Mouse (Mus musculus) kidney, adult 18-20 months (tissue): ENCODE measurements around the gene Specc1l.
A peak's percentile ranks its signal among the peaks of the same experiment; 100 is the strongest.

Experiments
- DNase-seq: peaks from one replicate; pipeline ENCODE4 v3.0.0; 2021

Specc1l gene

GRCm38 (mm10) chr10:75211807-75212645 lies at the start of gene Specc1l:
Specc1l (plus strand) TSS chr10:75212073.
- DNase-seq: peak; percentile 94

- DNase-seq: no peak
Measured at GRCm38 (mm10) chr10:75165825-75166481, 45.9 kb upstream of the Specc1l start.

GRCm38 (mm10) chr10:75166601-75167000 lies 45.3 kb upstream of the Specc1l start:
- no peak for DNase-seq

DNA sequence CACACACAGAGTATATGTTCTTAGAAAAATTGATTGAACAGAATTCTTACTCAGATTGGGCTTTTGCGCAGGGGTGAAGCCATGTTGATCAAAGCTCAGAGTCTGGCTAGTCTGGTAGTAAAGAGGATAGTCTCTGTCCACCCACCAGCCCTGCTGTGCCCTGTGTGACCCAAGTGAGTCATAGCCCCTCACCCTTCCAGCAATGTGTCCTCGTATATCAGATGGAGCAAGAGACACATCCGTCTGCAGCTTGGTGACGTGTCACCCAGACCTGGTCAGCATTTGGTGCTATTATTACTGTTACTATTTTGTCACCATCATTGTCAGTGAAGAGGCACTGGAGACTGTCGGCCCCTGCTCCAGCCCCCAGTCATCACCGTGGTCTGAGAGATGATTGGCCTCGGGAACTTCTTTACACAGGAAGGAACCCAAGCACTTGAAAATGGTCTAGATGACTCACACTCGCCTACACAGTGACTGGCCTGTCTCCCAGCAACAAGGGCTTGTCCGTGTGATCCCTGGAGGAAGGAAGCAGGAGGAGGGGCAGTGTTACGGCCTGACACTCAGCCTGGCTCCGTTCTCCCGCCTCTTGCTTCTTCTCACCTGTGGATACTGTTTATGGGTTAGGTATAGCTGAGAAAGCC lies 41.5 kb upstream of the Specc1l start:
- DNase-seq: no peak

DNA sequence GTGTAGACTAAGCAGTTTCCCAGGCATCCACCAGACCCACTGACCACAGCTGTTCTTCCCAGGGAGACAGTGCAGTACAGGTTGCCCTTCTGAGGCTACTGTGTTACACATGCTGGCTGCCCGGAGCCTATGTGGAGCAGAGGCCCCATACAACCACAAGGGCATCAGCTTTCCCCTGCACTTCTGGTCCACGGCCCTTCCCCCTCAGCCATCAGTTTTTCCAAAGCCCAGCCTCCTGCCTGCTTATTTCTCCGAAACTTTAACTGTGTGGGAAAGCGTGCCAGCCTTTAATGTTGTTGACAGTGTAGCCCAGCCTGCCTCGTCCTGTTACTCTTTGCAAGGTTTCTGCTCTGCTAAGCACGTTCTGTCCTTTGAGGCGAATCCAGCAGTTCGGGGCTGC lies 38.8 kb upstream of the Specc1l start:
- DNase-seq: peak; percentile 32

DNA sequence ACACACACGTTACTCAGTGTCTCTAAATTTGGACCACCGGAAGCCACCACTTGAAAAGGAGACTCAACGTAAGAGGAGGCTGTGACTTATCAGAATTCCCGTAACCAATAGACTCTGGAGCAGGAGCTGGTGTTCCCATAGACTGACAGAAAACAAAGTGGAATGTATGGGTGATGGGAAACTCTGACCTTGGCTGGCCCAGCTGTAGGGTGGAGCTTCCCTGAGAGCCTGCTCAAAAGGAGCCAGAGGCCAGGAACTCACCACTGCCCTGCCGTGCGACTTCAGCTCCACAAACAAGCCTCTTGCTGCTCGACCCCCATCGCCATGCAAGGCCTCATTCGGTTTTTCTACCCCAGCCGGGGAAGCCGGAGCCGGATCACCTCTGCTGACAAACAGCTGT lies 38.2 kb upstream of the Specc1l start:
- DNase-seq: no peak

DNA sequence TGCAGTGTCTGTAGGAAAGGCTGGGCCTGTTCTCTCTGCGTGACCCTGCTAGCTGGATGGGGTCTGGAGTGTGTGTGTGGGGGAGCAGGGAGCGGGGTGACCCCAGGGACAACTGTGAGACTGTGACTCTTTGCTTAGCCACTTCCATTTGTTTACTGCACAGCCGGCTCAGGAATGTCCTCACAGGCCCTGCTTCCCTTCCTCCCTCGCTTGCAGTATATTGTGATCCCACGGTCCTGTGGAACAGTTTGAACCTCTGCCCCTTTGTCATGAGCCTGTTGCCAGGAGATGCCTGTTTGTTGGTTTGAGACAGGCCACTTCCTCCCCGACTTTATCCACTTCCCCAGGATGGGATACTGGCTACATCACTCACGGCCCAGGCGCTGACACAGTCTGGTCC lies 35.4 kb upstream of the Specc1l start:
- DNase-seq: no peak

GRCm38 (mm10) chr10:75178911-75179310 lies 33.0 kb upstream of the Specc1l start:
- DNase-seq: no peak

DNA sequence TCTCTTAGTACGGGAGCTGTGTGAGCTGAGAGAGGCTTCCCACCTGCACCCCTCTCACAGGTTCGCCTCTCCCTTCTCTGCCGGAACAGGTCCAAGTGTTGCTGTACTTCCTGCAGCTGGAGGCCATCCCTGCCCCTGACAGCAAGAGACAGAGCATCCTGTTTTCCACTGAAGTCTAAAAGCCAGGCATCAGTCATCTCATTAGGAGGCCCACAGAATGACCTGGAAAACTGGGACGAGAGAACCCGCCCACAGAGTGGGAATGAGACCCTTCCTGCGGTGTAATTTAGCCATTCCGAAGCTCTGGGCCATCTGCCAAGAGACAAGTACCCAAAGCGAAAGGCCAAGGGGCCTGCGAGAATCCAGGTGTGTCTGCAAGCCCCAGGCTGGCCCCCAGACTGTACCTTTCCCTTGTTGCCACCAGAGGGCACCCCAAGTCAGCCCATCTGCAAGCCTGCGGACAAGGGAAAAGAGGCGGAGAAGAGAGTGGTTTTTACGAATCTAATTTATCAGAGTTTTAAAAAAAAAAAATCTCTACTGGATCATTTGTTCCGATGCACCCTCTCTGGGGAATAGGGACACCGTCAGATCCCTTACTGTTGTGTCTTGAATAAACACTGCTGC lies 29.6 kb upstream of the Specc1l start:
- DNase-seq: peak; percentile 79

- DNase-seq: no peak
Measured at GRCm38 (mm10) chr10:75184826-75185225, 27.0 kb upstream of the Specc1l start.

DNA sequence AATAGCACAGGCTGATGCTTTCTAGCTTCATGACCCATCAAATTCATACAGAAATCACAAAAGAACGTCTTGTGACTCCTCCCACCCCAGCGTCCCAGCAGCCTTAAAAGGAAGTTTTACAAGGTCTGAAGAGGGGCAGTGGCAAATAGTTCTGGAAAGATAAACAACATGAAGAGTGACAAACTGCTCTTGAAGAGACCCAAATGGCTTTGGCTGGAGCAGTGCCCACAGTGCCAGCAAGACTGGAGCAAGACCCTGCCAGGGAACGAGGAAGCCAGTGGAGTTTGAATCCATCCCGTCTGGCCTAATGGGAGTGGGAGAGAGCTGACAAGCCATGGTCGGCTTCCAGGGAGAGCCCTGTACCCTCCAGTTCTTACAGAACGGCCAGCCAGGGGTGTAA lies 25.3 kb upstream of the Specc1l start:
- DNase-seq: no peak

- DNase-seq: no peak
Measured at GRCm38 (mm10) chr10:75187366-75188056, 24.4 kb upstream of the Specc1l start.

GRCm38 (mm10) chr10:75191647-75192046 lies 20.2 kb upstream of the Specc1l start:
- no peak for DNase-seq

- DNase-seq: no peak
Measured at GRCm38 (mm10) chr10:75197817-75198216, 14.1 kb upstream of the Specc1l start.

- DNase-seq: no peak
Measured at GRCm38 (mm10) chr10:75200733-75201132, 11.1 kb upstream of the Specc1l start.

DNA sequence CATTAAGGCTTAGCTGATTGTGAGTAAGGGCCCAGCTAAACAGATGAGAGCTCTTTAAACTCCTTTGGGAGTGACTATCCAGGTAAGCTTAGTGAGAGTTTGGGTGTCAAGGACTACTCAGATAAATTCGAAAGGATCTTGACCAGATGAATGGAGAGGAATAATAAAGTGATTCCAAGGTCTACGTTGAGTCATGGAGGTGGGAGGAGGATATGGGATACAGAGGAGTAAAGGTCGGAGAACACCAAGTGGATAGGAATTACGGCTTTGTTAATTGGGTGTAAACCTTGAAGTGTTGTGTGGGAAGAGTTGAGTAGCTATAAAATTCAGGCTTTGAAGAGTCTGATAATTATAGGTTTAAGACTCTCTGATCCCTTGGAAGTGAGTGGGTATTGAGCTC lies 5.7 kb upstream of the Specc1l start:
- DNase-seq: no peak

- DNase-seq: no peak
Measured at GRCm38 (mm10) chr10:75210841-75211240, 1.0 kb upstream of the Specc1l start.

DNA sequence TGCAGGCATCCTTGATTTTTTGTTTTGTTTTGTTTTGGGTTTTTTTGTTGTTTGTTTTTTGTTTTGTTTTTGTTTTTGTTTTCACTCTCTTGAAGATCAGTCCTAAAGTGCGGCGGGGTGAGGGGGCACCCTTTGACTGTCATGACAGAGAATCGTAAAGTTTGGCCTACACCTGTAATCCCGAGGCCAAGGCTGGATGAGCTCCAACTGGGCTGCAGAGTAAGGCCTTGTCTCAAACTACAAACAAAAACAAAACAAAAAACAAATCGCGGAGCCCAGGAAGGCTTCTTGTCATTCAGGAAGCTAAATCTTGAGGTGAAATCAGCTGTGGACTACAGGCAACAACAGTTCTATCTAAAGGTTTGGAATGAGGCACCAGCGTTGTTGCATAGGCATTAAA lies 1.1 kb downstream of the Specc1l start:
- peak; percentile 25 for DNase-seq

DNA sequence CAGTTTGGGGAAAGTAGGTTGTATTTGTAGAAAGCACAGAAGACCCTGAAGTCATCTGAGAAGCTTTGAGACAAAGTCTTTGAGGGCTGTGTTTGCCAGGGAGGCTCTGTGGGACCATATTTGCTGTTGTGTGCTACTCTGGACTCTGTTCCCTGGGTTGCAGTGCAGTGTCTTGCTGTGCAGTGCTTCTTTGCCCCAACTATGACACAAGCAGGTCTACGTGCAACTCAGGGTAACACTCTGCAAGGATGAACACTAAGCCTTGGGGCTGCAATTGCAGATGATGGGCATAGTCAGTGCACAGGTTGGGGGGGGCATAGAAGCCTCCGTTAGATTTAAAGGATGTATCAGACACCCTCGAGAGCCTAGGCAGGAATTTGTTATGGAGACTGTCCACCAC lies 8.8 kb downstream of the Specc1l start:
- no peak for DNase-seq

- no peak for DNase-seq
Measured at GRCm38 (mm10) chr10:75221936-75222610, 10.2 kb downstream of the Specc1l start.

- DNase-seq: no peak
Measured at GRCm38 (mm10) chr10:75222611-75222998, 10.7 kb downstream of the Specc1l start.

- no peak for DNase-seq
Measured at GRCm38 (mm10) chr10:75224154-75224553, 12.3 kb downstream of the Specc1l start.
